Mouse (Mus musculus) cerebellum, adult 18-20 months (tissue): ENCODE data around the gene Dlg5.

Experiments used
- DNase-seq, 2 experiments: peaks; one replicate each; pipeline ENCODE4 v3.0.0; 2021

Gene Dlg5

DNA sequence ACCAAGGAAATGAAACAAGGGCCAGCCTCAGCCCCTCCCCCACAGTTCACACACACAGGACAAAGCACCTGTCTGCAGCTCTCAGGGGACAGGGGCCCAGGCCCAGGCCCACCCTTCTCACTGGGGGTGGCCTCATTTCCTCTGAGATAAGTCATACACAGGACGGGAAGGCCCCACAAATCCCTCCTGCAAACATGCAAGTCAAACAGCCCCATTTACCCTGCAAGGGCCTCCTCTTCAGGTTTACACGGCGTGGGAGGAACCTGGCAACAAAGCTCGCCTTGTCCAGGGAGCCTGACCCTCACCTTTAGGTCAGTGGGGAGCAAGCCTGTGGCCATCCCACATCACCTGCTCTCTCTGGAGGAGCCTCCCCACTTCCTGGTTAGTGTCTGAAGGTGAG lies 60.2 kb downstream of the Dlg5 start:
- no peak for DNase-seq

DNA sequence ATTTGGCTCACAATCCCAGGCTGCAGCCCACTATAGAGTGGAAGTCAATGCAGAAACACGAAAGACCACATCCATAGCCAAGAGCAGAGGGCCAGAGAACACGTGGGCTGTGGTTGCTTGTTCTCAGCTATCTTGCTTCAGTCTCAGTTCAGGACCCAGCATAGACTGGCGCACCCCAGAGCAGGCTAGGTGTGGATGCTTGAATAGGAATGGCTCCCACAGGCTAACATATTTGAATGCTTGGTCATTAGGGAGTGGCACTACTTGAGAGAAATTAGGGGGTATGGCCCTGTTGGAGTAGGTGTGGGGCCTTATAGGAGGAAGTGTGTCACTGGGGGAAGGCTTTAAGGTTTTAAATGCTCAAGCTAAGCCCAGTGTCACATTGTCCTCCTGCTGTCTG lies 62.8 kb downstream of the Dlg5 start:
- DNase-seq = no peak

DNA sequence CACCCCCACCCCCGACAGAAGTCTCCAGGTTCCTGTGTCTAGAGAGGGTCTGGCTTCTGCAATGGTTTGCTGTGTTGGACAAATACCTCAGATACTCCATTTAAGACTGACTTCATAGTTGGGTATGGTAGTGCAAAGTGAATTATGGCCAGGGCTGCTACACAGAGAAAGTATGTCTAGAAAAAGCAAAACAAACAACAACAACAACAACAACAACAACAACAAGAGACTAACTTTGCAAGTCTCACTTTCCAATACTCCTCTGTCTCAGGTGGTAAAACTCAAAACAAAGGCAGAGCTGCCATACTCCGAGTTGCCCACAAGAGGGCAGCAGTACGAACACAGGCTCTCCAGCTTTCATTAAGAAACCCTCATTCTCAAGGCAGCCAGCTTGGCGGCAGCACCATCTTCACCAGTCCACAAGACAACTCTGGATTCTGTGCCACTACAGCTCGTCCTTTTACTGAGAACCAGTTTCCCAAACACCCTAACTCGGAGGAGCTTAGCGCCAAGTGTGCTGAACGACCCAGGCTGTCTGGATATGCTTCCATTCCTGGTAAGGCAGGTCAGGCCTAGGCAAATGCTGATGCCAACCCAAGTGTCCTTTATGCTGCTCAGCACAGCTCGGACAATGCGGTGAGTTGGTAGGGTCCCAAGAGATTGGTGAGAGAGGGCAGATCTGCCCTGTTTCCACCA lies 63.8 kb downstream of the Dlg5 start:
- DNase-seq = peak; percentile 76

DNA sequence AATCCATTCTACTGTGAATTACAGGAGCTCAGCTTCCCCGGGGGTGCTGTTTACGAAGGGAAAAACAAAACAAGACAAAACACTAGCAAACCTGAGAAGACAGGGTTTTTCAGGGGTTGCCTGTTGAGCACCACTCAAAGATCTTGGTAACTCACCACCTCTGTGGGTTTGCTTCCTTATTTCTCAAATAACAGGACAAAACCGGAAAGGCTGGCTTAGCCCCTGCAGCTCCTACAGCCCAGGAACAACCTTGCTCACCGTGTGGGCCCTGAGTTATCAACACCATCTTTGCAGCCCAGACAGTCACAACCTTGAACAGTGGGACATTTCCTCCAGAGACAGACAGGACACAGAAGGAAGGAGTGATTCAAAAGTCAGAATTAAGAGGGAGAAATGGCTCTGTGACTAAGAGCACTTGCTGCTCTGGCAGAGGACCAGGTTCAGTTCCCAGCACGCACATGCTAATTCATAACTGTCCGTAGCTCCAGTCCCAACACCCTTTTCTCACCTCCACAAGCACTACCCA lies 66.2 kb downstream of the Dlg5 start:
- DNase-seq = no peak

DNA sequence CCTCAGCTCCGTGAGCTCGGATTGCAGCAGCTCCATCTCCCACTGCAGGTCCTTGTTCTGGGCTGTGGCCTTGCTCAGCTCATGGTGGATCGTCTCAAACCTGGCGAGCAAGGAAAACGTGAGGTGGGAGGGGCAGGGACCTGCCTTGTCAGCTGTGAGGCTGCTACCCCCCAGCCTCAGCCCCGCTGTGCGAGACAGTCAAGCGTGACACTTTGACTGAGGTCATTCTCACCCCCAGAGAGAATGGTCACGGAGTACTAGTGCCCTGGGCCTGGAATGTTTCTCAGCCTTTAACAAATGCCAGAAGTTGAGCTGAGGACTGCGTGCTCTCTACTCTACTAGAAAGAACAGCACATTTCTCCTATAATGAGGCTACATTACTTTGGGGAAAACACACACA lies 69.1 kb downstream of the Dlg5 start:
- DNase-seq = no peak

DNA sequence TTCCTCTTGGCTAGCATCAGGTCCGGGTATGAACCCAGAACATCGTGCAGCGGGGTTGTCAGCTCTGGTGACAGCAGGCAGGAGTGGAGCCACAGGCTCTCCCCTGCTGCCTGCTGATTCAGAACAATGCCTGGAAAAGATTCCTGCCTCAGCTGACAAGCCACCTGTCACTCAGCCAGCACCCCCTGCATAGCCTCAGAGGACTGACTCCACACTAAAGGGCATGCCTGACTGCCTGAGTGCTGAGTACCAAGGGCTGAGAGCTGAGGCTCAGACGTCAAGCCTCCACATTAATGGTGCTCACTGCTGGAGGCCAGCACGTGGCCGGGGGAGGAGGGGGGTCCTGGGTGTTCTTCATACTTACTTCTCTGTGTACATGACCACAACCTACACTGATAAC lies 72.4 kb downstream of the Dlg5 start:
- DNase-seq = peak; percentile 37 to 49

DNA sequence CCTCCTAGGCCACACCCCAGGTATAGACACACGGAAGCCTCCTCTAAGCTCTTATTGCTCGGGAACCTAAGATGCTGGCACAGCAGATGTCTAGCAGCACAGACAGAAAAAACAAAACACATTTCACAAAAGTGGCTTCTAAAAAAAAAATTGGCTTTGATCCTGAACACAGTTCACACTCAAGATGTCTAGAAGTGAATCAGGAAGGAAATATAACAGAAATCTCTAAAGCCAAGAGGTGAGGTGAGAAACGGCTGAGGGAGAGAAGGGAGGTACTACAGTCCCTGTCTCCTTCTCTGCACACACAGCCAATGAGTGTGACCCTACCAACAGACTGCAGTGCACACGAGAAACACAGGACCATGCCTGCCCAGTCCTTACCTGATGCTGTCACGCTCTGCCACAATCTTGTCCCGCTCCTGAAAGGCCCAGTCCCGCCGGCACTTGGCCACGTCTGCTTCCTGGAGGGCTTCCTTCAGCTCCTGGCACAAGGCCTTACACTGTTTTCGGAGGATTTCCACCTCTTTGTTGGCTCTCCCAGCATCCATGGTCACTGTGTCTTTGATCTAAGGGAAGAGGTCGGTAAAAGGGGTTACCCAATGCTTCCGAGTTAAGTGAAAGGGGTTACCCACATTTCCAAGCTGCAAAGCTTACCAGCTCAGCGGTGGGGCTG lies 73.9 kb downstream of the Dlg5 start:
- DNase-seq = no peak

DNA sequence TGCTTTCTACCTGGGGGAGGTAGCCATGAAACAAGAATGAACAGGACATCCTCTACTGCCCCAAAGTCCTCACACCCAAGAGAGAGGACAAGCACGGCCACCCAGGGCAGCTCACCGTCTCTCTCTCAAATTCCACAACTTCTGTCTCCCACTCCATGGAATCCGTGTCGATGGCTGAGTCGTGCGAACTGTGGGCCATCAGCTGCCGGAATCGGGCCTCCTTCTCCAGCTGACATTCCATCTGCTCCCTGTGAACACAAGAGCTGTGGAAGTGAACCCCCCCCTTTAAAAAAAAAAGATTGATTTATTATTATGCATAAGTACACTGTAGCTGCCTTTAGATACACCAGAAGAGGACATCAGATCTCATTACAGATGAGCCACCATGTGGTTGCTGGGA lies 79.7 kb downstream of the Dlg5 start:
- DNase-seq = peak in 1 of 2 experiments; percentile 19

DNA sequence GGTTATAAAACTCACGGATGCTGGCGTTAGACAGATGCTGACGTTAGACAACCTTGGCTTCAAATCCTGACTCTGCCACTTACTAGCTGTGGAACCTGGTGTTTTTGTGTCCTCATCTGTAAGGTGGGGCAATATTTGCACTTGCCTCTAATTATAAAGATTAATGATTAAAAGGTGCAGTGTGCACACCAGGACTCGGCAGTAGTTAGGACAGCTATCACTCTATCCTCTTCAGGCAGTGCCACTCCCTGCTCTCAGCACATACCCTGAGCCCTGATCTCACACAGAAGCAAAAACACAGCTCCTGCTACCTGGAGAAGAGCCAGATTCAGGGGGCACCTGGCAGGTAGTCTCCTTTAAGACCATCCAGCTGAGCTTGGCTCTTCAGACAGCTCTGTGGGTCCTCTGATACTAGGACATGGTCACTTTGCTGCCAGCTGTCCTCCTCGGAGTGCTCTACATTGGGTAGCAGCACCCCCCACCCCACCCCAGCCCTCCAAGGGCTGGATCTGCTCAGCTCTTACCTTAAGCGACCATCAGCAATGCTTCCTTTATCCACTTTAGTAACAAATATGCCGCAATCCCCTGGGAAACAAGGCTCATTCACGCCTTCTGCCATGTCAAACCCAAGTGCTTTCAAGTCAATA lies 80.9 kb downstream of the Dlg5 start:
- DNase-seq = no peak

DNA sequence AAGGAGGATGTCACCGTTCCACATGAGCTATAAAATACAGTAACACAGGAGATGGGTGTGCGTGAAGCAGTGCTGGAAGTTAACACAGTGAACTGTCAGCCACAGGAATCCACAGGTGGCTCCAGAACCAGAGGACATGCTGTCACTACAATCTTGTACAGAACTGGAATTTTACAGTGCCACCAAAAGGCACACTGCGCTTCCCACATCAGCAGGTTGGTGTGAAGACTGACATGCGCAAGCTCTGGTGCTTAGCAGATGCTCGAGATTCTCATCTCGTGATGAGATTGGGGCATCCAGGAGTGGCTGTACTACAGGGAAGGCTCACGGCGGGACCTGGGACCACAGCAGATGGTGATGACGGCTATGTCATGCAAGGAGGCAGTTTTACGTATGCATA lies 82.9 kb downstream of the Dlg5 start:
- DNase-seq = no peak

DNA sequence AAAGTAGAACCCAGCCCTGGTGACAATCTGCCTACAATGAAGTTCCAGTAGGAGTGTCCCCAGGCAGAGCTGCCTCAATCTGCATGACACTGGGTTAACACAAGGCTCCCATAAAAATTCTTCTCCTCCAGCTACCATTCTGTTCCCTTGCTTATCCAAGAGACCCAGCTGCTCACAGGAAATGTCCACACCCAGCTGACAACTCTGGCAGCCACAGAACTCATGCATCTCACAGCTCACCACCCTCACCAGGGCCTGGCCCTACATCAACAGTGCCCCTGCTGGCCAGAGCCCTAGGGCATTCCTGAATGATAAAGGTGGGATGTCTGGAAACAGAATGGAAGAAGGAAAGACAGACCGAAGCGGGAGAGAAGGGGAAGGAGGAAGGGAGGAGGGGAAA lies 96.8 kb downstream of the Dlg5 start:
- DNase-seq = no peak

DNA sequence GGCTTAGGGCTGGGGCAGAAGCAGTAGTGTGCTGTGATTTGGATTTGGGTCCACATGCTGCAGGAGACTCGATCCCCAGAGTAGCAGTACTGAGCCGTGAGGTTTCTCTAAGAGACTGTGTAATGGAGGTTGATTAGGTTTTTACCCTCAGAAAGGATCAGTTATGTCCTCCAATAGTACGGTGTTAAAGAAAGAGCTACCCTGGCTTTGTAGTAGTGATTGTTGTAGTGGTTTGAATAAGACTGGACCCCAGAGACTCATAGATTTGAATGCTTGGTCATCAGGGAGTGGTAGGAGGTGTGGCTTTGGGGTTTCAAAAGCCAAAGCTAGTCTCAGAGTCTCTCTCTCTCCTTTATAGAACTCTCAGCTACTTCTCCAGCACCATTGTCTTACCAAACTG lies 100.9 kb downstream of the Dlg5 start:
- DNase-seq = no peak

DNA sequence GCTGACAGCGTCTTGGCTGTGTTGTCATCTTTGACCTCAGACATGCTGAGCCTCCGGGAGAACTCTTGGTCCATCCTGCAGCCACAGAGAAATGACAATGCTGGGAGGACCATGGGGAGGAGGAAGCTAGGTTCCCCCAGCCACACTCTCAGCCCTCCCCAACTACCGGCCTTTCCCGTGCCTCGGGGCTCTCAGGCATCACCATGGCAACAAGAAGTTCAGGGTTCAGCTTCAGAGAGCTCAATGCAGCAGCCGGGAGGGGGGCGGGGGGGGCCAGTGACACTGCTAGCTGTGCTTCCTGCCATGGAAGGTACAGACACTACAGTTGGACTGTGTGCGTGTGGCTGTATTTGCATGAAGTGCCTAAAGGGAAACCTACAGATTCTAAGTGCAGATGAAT lies 101.3 kb downstream of the Dlg5 start:
- no peak for DNase-seq

DNA sequence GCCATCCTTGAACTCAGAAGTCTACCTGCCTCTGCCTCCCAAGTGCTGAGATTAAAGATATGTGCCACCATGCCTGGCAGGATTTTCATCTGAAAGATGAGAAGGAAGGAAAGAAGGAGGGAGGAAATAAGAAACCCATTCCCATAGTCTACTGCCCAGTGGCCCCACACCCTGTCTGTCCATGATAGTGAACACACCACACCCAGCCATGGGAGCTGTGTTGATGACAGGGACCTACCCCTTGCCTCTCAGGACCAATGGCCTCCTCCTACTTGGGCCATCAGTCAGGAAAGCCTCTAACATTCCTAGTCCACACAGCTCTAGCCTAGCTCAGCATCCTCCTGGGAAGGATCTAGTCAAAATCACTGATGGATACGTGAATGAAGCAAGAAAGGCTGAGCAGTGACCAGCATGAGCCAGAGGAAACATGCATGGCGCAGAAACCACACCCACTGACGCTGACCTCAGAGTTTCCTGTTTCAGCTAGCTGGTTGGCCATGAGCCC lies 102.7 kb downstream of the Dlg5 start:
- DNase-seq = no peak

DNA sequence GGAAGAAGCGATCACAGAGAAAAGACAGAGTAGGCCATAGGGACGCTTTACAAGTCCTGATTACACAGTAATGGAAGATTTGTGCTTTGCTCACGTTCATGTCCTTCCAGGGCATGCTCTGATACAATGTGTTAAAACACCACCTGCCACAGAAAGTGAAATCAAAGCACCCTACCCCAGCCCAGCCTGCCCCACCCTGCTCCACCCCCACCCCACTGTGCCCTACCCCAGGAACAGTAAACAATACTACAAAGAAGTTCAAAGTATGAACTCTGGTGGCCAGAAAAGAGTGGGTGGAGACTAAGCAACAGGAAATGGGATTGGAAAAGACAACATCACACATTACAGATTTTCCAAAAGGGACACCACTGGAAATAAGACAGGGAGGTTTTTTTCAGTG lies 104.0 kb downstream of the Dlg5 start:
- DNase-seq = no peak

DNA sequence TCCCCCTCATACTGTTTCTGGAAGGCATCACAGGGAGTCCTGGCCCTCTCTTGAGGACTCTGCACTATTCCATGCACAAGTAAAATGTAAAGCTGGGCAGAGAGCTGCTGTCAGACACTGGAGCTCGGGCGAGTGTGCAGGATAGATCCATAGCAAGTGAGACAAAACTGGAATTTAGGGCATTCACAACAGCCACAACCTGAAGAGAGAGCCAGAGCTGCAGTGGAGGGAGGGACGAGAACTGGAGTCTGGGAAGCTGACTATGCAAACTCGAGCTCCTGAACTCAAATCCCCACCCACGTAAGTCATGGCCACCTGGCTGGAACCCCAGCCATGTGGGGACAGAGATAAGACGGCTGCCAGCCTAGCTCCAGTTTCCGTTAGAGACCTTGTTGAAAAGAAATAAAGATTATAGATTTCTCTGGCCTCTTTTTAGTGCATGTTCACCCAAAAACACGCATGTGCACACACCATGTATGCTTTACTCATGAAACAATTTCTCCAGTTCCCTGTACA lies 105.4 kb downstream of the Dlg5 start:
- DNase-seq = no peak

DNA sequence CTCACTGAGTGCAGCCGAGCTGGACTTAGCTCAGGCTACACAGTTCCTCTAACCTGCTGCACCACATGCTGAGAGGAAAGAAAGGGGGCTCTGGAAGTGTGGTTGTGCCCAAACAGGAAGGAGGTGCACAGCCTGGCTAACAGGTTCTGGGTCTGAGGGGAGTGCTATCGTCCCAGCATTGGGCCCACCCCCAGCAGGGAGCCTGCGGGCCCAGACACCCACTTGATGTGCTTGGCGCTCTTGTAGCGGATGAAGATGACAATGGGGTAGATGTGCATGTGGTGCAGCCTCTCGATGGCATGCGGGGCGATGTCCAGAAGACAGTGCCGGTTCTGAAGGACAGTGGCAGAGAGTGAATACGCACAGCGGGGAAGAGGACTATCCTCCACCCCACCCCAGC lies 108.8 kb downstream of the Dlg5 start:
- DNase-seq = no peak

DNA sequence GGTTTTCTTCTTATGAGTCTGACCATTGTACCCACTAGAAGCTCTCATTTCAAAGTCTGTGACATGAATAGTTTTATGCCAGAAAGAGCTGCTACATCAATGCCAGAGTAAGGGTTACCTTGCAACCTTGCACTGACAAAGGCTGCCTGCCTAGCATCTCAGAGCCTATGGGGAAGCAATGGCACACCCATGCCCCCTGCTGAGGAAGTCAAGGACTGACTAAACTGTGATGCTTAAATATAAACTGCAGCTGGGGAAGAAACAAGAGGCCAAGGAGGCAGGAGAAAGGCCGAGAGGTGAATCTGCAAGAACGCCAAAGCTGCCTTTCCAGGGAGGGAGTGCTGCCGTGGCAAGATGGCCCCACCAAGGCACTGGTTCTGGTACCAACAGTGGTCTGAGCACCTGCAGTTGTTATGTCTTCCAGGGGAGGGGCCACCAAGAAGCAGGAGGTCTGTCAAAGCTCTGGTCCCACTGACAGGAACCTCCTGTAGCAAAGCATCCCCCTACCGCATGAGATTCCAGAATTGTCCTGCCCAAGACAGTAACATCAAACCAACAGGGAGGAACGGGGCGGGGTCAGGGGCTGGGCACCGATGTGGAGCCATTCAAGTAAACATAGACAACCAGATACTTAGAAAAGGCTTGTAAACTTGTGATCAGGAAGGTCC lies 111.0 kb downstream of the Dlg5 start:
- DNase-seq = no peak

DNA sequence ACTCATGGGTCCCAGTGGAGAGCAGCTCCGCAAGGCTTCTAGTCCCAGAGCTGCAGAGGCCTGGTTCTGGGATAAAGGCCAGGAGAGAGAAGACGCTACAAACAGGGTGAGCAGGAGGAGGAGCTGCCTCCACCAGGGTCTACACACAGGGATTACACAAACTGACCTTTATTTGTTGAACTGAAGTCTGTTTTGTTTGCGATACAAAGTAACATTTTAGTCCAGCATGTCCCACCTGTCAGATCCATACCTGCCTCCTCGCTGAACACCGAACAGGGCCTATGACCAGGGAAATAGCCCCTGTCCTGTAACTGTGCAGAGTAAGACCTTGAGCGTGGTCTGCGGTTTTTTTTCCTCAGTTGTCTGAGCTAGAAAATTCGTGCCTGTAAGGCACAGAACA lies 111.9 kb downstream of the Dlg5 start:
- no peak for DNase-seq

DNA sequence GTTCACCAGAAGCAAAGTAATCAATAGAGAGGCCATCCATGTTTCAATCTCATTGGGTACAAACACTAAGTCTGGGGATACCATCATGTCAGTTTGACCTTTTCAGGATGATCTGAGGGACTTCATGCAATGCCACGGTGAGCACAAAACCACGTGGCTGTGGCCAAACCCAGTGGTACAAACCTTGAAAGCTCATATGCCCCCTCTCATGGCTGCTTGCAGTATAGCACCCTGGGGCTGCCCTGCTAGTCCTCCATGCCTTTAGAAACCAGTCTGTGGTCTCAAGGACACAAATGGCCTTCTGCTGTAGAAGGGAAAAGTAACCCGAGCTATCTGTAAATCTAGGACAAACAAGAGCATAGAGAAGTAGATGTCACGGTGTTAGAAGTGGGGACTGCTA lies 113.6 kb downstream of the Dlg5 start:
- DNase-seq = no peak

DNA sequence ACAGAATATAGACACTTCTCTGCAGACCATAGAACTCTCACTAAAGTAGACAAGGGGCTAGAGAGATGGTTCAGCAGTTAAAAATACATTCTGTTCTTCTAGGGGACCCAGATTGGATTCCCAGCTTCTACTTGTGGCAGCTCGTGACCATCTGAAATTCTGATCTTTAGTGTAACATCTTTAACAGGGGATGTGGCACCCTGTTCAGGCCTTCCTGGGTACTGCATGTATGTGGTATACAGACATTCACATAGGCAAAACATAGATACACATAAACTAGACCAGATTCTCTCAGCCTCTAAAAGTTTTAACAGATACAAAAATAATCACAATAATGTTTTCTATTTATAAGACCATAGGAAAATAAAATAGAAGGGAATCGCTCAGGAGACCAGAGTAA lies 120.7 kb downstream of the Dlg5 start:
- no peak for DNase-seq

DNA sequence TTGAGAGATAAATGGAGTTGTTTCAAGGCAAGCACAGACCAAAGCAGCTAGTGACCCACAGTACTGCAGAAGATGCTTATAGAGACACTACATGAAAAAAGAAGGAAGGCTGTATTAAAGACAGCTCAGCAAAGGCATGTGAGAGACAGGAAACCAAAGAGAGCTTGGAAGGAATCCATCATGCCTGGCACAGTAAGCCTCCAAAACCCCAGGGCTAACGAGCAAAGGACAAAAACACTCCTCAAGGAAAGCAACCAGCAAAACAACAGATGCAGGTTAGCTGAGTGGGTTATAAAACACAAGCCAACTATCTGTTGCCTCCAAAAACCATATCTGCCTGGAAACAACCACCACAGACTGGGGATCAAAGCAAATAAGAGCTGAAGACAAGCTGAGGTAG lies 121.5 kb downstream of the Dlg5 start:
- no peak for DNase-seq

DNA sequence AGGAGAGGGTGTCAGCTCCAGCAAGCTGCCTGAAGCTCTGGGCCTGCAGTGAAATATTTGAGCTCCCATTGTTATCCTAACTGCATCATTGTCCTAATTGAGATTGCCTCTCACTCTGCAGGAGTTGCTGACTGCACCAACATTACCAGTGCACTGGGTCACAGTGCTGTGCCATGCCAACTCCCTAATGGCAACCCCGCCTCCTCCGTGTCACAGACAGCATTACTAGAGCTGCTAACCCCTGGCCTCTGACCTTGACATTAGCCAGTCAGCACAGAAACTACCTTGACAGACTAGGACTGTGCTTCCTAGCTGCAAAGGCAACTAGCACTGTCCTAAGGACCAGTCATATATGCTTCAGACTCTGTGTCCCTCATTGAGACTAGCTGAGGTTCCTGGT lies 139.0 kb downstream of the Dlg5 start:
- DNase-seq = no peak
